Mouse (Mus musculus): ENCODE measurements around the gene Ddit4. TPM values are rescaled to one million over a fixed set of nuclear protein-coding genes. Genes with fewer than 3 reads are reported as not detected.

Gene Ddit4
- polyA plus RNA-seq, 1 experiment: 38.3 TPM

DNA sequence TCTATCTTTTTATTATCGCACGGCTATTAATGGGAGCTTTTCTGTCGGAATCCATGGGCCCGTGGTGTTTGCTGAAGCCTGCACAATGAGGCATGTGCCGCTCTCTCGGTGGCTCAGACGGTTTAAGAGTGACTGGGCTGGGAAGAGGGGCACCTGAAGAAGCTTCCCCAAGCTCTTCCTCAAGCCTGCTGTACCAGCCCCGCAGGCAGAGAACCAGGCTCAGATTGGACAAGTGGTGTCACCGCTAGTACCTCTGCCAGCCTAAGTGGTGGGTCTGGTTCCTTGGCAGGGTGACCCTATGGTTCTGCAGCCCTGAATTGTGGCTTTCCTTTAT lies 13.7 kb upstream of the Ddit4 start:
- TF ChIP-seq CTCF (IDR thresholded peaks at IDR 0.05; ENCODE audit: extremely low read depth, insufficient read depth, low read length): no peak
- H3K4me1 ChIP-seq (ENCODE audit: control insufficient read depth, insufficient read depth, low read length): peaks cover 3% of the 10 kb centered on the region; the same call in 1 of the 2 replicates

DNA sequence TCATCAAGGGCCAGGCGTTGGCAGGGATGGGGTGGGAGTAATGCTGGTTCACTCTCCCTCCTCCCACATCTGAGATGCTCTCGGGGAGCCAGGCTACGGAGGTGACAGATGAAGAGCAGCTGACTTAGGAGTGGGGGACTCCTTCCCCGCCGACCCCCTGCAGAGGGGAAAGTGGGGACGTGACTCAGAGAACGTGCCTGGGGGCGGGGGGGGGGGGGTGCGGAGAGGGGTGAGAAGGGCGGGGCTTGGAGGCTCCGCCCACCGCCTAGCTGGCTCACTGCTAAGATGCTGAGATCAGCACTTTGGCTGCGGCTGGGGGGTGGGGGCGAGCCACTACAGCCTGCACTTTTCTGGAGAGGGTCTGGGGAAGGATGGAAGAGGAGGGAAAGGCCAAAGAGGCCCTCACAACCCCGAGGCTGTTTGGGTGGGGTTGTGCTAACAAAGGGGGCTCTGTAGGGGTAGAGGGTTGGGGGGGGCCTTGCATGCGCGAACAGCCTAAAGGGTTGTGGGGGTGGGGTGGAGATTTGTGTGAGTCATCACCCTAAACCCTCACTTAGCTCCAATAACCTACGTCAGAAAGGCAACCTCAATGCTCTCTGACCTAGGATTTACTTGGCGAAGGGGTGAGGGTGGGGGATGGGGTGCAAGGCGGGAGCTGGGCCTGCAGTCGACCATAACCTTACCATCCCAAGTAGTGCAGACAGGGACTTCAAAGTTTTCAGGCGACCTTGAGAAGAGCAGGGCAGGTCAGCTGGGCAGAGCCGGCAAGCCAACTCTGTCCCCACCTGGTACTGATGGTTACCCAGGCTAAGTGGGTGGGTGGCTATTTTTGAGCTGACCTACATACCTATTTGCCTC lies 13.1 kb upstream of the Ddit4 start:
- peaks cover 3% of the 10 kb centered on the region; the same call in 1 of the 2 replicates for H3K4me1 ChIP-seq (ENCODE audit: control insufficient read depth, insufficient read depth, low read length)
- no peak for TF ChIP-seq CTCF (IDR thresholded peaks at IDR 0.05; ENCODE audit: extremely low read depth, insufficient read depth, low read length)
- no peak for TF ChIP-seq POLR2A (IDR thresholded peaks at IDR 0.05; ENCODE audit: extremely low read depth, insufficient read depth, low read length)
- no peak overlapping the region for H3K27ac ChIP-seq (ENCODE audit: insufficient read depth, low read length)
- H3K4me3 ChIP-seq (ENCODE audit: insufficient read depth, low read length): no peak overlapping the region

More for the DNA sequence above, 13.7 kb upstream of the Ddit4 start:
- no peak overlapping the region for H3K27ac ChIP-seq (ENCODE audit: insufficient read depth, low read length)
- no peak overlapping the region for H3K4me3 ChIP-seq (ENCODE audit: insufficient read depth, low read length)

DNA sequence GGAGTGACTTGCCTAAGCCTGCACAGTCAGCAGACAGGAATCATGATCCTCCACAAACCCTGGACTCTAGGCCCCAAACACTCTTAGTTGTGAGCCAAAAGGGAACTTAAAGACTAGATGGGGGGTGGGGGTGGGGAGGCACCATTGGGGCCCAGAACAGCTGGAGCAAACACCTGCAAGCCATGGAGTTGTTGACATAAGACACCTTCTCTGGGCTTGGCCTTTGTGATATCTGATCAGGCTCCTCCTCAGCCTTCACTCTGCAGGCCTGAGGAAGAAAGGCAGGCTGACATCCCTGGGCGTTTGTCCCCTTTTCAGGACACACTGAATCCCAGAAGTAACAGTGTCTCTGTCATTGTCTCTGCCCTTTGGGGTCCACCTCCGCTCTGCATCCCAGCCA lies 12.0 kb upstream of the Ddit4 start:
- no peak for TF ChIP-seq POLR2A (IDR thresholded peaks at IDR 0.05; ENCODE audit: extremely low read depth, insufficient read depth, low read length)
- TF ChIP-seq CTCF (IDR thresholded peaks at IDR 0.05; ENCODE audit: extremely low read depth, insufficient read depth, low read length): no peak

DNA sequence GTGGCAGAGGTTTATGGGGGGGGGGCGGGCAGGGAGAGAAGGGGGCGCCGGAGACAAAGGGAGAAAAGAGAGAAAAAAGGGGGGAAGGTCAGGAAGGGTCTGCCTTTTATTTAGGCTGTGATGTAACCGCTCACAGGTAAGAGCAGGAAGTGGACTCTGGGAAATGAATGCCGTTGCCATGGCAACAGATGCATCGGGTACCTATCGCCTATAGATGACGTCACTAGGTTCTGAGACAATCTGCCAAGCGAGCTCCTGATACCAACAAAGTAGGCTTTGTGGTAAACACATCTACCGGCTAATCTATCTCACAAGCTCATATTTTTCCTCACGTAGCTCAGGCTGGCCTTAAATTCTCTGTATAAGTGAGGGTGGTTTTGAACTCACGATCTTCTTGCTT lies 7.9 kb upstream of the Ddit4 start:
- TF ChIP-seq CTCF (IDR thresholded peaks at IDR 0.05; ENCODE audit: extremely low read depth, insufficient read depth, low read length) (no peak), POLR2A (IDR thresholded peaks at IDR 0.05; ENCODE audit: extremely low read depth, insufficient read depth, low read length) (no peak)
- no peak overlapping the region for H3K27ac ChIP-seq (ENCODE audit: insufficient read depth, low read length)

More for the DNA sequence above, 12.0 kb upstream of the Ddit4 start:
- H3K4me3 ChIP-seq (ENCODE audit: insufficient read depth, low read length): no peak overlapping the region
- H3K27ac ChIP-seq (ENCODE audit: insufficient read depth, low read length): no peak overlapping the region
- peaks cover 3% of the 10 kb centered on the region; the same call in 1 of the 2 replicates for H3K4me1 ChIP-seq (ENCODE audit: control insufficient read depth, insufficient read depth, low read length)

DNA sequence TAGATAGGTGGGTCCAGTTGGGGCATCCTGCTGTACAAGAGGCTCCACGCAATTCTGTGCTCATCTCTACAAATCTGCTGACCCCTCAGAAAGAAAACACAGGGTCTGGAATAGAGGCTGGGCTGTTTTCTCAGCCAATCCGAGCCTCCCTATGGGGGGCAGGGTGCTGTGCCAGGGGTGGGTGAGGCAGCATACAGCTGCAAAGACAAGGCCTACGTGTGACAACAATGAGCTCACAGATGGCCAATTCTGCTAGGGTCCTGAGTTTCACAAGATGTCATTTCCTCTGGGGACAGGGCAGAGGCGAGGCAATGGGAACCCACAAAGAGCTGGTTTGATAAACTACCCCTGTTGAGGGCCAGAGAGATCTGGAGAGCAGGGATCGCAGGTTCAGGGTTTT lies 6.8 kb upstream of the Ddit4 start:
- H3K4me1 ChIP-seq (ENCODE audit: control insufficient read depth, insufficient read depth, low read length): peaks cover 7% of the 10 kb centered on the region
- TF ChIP-seq POLR2A (IDR thresholded peaks at IDR 0.05; ENCODE audit: extremely low read depth, insufficient read depth, low read length) (no peak), CTCF (IDR thresholded peaks at IDR 0.05; ENCODE audit: extremely low read depth, insufficient read depth, low read length) (no peak)
- peak overlapping the region; percentile 66 for H3K27ac ChIP-seq (ENCODE audit: insufficient read depth, low read length)
- no peak overlapping the region for H3K4me3 ChIP-seq (ENCODE audit: insufficient read depth, low read length)

More for the DNA sequence above, 7.9 kb upstream of the Ddit4 start:
- peaks cover 7% of the 10 kb centered on the region for H3K4me1 ChIP-seq (ENCODE audit: control insufficient read depth, insufficient read depth, low read length)
- no peak overlapping the region for H3K4me3 ChIP-seq (ENCODE audit: insufficient read depth, low read length)

DNA sequence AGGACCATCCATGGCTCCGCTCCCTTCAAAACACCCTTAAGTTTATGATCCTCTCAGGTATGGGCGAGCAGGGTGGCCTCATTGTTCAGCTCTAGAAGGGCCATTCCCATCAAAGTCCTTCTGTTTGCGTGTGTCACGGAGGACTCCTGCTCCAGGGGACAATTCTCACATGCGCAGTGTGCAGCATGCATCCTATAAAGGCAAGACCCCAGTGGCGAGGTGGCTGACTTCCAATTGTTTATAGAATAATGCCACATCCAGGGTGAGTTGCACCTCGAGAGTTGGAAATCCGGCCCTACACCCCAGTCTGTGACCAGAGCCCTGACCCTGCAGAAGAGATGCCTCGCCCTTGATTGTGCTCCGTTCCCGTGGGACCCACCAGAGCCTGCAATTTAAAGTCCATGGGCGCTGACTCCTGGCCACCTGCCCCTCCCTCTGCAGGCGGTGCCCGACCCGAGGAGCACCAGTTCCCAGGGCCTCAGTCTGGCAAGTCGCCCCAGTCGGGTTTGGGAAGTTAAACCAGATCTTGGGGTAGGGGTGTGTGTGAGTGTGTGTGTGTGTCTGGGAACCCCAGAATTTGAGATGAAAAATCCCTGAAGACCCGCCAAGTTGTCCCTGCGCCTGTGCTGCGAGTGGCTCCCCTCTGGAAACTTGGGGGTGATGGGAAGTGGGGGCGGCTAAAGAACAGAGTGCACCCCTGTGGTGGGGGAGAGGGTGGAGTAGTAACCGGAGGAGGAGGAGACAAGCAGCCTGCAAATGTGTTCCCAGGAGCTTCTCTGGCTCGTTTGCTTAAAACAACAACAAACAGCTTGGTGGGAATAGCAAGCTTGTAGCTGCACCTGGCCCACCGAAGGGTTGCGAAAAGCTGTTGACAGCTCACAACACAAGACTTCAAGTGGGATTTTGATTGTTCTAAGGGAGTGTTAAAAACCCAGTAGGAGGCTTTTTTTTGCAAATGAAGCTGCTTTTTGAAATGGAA lies 5.8 kb upstream of the Ddit4 start:
- Histone ChIP-seq H3K4me1 (ENCODE audit: control insufficient read depth, insufficient read depth, low read length) (peaks cover 8% of the 10 kb centered on the region), H3K27ac (ENCODE audit: insufficient read depth, low read length) (peak overlapping the region; percentile 66), H3K4me3 (ENCODE audit: insufficient read depth, low read length) (no peak overlapping the region)
- no peak for TF ChIP-seq CTCF (IDR thresholded peaks at IDR 0.05; ENCODE audit: extremely low read depth, insufficient read depth, low read length)
- TF ChIP-seq POLR2A (IDR thresholded peaks at IDR 0.05; ENCODE audit: extremely low read depth, insufficient read depth, low read length): no peak

DNA sequence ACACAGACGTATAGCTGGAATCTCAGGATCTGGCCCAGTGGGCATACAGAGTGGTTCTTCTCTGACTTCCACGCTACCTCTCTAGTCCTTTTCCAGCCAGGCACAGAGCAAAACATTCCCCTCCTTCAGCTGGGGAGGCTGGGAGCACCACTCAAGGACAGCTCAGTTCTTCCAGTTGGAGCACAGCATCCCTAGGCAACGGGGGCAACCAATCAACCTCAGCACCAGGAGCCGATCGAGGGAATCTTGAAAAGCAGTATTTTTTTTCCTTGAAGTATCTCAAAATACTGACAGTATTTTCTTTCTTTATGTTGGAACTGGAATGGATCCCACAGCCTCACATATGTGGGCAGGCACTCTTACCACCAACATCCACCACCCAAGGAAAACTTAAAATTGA lies 5.0 kb upstream of the Ddit4 start:
- H3K27ac ChIP-seq (ENCODE audit: insufficient read depth, low read length): peak overlapping the region; percentile 26
- H3K4me3 ChIP-seq (ENCODE audit: insufficient read depth, low read length): no peak overlapping the region
- TF ChIP-seq POLR2A (IDR thresholded peaks at IDR 0.05; ENCODE audit: extremely low read depth, insufficient read depth, low read length) (no peak), CTCF (IDR thresholded peaks at IDR 0.05; ENCODE audit: extremely low read depth, insufficient read depth, low read length) (no peak)
- H3K4me1 ChIP-seq (ENCODE audit: control insufficient read depth, insufficient read depth, low read length): peaks cover 8% of the 10 kb centered on the region

DNA sequence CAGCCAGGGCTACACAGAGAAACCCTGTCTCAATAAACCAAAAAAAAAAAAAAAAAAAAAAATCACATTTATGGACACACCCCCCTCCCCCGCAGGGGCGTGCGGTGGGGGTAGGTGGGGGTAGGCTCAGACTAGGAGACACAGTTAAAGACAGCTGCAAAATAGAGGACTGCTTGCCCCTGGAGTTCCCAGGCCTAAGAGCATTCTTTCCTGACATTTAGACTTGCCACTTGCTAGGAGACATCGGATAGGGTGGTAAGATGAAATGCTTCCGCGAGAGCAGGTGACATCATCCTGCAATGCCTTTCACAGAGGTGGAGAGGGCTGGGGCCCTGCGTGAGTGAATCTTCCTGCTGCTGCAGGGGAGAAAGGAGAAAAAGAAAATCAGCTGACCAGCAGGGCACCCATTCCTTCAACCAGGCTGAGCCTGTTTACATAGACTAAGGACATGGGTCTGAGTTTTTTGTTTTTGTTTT lies 2.0 kb upstream of the Ddit4 start:
- no peak overlapping the region for H3K4me3 ChIP-seq (ENCODE audit: insufficient read depth, low read length)
- TF ChIP-seq POLR2A (IDR thresholded peaks at IDR 0.05; ENCODE audit: extremely low read depth, insufficient read depth, low read length): no peak
- TF ChIP-seq CTCF (IDR thresholded peaks at IDR 0.05; ENCODE audit: extremely low read depth, insufficient read depth, low read length): no peak
- H3K27ac ChIP-seq (ENCODE audit: insufficient read depth, low read length): no peak overlapping the region
- H3K4me1 ChIP-seq (ENCODE audit: control insufficient read depth, insufficient read depth, low read length): peaks cover 11% of the 10 kb centered on the region

DNA sequence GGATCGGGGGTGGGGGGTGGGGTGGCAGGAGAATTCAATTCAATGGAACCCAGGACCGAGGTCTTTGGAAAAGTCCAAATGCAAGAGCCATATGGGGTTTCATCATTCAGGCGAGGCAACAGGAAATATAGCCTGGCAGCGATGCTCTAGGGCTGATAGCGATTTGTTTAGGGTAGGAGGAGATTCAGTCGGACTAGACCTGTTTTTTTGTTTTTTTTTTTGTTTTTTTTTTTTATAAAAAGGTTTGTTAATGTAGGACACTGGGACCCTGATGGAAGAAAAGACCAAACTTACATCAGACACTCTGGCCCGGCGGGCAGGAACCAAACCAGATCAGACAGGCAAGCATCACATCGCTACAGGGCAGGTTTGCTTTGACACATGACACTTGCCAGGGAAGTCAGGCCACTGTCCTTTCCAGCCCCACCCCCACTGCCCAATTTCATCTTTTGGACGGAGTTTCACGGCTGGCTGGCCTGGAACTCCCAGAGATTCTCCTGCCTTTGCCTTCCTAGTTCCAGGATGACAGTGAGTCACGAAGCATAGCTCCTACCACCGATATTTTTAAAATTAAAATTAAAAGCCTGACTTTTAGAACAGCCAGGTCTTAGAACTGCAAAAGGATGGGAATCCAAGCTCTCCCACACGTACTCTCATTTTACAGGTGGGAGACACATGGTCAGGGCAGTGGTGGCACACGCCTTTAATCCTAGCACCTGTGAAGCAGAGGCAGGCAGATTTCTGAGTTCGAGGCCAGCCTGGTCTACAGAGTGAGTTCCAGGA lies 1.3 kb upstream of the Ddit4 start:
- TF ChIP-seq CTCF (IDR thresholded peaks at IDR 0.05; ENCODE audit: extremely low read depth, insufficient read depth, low read length): no peak
- no peak for TF ChIP-seq POLR2A (IDR thresholded peaks at IDR 0.05; ENCODE audit: extremely low read depth, insufficient read depth, low read length)
- Histone ChIP-seq H3K27ac (ENCODE audit: insufficient read depth, low read length) (no peak overlapping the region; the same call in 1 of the 2 replicates), H3K4me3 (ENCODE audit: insufficient read depth, low read length) (peak overlapping the region; percentile 88), H3K4me1 (ENCODE audit: control insufficient read depth, insufficient read depth, low read length) (peaks cover 11% of the 10 kb centered on the region)
